Mouse (Mus musculus) kidney, adult 2 months (tissue): Measurements from ENCODE around the gene Igsf9.
A peak's percentile ranks its signal among the peaks of the same experiment; 100 is the strongest.

Source experiments
- CTCF ChIP-seq: fragments of 200-500 bp; conservative IDR thresholded peaks from 2 replicates; pipeline ENCODE4 v1.5.1; 2011; ENCODE audit warnings: low read depth, mild to moderate bottlenecking, control low read depth, low read length, moderate library complexity, mixed read lengths; ENCODE audit not compliant: insufficient read depth, insufficient read length
- POLR2A ChIP-seq: fragments of 200-500 bp; IDR thresholded peaks from one replicate; pipeline ENCODE4 v1.6.1; 2011; ENCODE audit warnings: low read depth, low read length, control low read depth

- TF ChIP-seq CTCF, result peak; percentile 28; the same call in 1 of the 2 replicates
- TF ChIP-seq POLR2A, result no peak
Observed at GRCm38 (mm10) chr1:172525027-172525764, 43.6 kb downstream of the Igsf9 start.
